Mouse (Mus musculus) embryo, embryonic 10 days (tissue): ENCODE measurements around the gene Ntf3.

Experiments
- DNase-seq: peaks from one replicate; pipeline ENCODE4 v3.0.0-alpha.2; 2015; ENCODE audit warnings: low spot score

Gene Ntf3

DNA sequence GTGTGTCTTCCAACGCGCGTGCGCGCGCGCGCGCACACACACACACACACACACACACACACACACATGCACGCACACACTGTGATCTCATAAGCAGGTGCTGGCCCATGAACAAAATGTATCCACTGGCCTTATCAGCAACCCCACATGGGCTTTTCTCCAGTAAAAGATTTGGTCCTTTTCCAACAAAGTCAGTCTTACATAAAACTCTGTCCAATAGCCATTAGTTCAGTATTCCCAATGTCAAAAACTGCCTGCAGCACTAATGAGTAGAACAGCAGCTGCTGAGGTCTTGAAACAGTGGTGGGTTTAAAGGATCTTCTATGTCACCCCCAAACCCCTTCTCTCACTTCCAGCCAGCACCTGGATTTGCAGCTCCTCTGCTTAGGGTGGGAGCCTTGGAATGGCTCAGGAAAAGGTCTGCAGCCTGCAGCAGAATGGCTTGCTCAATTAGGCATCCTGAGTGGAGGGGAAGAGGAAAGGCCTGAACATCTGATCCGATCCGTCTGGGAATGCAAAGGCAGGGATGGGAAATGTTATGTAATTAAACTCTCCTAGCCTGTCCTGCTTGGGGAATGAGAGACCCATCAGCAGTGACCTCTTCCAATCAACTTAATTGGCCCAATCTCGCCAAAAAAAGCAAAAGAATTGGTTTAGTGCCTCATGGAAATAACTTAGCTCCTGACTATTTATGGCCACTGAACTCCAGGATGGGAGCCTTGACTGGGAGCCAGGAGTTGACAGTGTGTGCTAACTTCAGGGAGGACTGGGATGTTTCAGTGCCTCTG lies 7.2 kb downstream of the Ntf3 start:
- no peak for DNase-seq

DNA sequence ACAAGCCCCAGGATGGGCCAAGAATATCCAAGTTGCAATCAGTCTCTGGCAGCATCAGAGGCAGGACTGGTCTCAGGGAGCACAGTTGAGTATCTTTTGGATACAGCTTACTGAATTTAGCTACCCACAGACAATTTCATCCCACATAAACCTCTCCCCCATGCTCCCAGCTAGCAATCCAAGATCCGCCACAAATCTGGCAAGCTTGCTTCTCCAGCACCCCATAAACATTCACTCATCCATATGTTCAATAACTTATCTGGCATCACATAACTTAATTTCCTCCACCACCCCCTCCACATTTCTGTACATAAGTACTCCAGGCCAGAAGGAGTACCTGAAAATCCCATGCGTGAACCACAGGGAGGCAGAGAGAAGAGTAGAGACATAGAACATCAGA lies 10.8 kb downstream of the Ntf3 start:
- DNase-seq = no peak

GRCm38 (mm10) chr6:126154372-126154982 lies 12.2 kb downstream of the Ntf3 start:
- DNase-seq = peak; percentile 67

DNA sequence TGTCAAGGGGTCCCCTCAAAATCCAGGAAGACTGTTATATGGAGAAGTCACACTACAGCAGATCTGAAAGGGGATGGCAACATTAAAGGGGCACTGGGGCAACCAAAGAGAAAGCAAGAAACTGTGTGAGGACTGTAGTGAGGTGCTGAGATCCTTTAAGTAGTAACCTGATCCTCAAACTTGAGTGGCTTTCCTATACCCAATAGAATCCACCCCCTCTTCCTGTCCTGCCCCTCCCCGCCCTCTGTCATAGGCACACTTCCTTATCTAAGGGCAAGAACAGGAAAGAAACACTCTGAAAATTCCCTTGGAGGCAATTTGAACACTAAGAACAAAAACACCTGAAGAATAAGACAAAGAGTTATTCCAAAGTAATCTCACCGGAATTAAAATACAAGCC lies 13.6 kb downstream of the Ntf3 start:
- no peak for DNase-seq

DNA sequence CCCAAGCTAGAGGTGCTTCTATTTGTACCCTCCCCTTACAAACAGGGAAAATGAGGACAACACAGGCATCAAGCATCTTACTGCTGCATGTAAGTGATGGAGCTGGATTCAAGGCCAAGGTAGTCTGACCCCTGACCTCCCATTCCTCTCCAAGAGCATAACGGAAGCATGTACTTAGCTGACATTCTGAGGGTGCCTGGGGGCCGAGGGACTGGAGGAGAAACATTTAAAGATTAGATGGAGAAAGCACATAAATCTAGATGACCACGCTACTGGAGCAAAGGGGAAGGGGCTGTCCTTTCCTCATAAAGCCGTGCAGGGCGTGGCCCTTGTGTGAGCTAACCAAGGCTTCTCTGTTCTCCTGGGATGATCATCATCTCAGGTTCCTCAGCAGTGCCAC lies 23.1 kb downstream of the Ntf3 start:
- DNase-seq = no peak

GRCm38 (mm10) chr6:126142741-126143140 lies 24.0 kb downstream of the Ntf3 start:
- DNase-seq = peak; percentile 27

- no peak for DNase-seq
These were observed 24.6 kb downstream of the Ntf3 start for GRCm38 (mm10) chr6:126142021-126142554.

DNA sequence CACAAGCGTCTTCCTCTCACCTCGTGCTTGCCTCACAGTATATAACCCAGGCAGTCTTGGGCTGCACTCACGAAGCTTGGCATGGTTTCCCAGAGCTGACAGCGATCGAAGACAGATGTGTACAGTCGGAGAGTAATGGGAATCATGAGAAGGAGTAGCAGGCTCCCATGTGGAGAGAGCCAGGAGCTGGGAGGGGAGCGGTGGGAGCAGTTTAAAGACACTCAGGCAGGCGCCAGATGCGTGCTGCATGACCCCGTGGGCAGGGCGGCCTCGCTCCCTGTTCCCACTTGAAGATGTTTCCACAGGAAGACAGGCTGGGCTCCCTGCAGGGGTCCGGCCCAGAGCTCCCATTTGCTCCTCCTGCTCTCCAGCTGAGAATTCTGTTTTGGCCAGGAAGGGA lies 25.2 kb downstream of the Ntf3 start:
- peak; percentile 19 for DNase-seq

- DNase-seq = no peak
These were observed 25.7 kb downstream of the Ntf3 start for GRCm38 (mm10) chr6:126140961-126141360.

- no peak for DNase-seq
These were observed 26.3 kb downstream of the Ntf3 start for GRCm38 (mm10) chr6:126140416-126140815.

DNA sequence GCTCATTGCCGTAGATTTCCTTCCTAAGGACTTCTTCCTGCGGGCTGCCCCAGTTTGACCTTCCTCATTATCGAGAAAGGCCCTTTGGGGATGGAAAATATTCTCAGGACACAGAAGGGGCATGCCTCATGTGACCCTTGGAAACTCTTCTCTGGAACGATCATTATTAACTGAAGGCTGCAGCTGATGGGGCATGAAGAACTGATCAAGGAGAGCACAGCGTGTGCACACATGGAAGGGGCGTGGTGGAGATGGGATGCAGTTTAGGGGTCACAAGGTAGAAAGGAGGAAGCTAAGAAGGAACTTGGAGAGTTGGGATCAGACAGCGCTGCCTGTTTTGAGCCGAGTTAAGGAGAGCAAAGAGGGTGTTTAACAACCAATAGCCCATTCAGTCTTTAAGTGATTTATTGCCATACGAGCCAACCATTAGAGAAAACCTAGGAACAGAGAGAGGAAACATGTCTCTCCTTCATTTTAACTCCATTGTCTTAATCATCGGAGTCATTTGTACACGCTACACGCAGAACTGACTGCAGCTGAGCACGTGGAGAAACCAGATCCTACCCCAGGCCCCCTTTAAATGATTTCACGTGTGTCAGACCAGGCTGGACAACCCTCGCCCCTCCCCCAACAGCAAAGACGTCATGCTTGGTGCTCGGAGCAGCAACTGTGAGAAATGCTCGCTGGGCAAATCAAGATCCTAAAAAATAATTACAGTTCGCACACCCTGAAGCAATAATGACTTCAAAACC lies 32.4 kb downstream of the Ntf3 start:
- DNase-seq = peak; percentile 58

- no peak for DNase-seq
These were observed 38.5 kb downstream of the Ntf3 start for GRCm38 (mm10) chr6:126128238-126128637.

- DNase-seq = no peak
These were observed 48.5 kb downstream of the Ntf3 start for GRCm38 (mm10) chr6:126118247-126118646.

GRCm38 (mm10) chr6:126117191-126117590 lies 49.5 kb downstream of the Ntf3 start:
- no peak for DNase-seq

DNA sequence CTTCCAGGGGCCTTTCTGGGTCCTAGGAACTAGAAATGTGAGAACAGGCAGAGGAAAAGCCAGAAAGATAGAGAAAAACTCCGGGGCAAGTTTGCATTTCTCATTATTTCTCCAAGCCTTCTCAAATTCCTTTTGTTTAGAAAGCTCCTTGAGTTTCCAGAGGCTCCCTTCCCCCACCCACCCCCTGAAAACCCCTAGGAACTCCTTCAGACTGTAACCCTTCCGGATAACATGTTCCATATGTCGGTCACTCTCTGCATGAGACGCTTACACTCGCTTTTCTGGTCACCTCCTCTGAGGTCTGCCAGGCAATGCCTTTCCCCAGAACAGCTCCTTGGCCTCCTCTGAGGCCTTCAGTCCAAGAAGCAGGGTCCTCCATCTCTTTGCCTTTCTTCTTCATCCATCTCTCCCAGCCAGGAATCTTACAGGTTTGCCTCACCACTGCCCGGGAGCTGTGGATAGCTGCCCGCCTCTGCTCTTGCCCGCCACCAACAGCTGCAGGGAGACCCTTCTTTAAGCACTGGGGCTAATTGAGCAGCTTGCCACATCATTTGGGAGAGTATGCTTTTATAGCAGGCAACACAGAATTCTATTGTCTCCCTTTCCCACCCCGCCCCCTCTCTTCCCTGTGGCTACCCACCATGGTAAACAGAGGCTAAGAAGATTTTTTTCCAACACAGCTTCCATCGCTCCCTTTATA lies 51.6 kb downstream of the Ntf3 start:
- DNase-seq = peak; percentile 66

GRCm38 (mm10) chr6:126110892-126111835 lies 55.5 kb downstream of the Ntf3 start:
- DNase-seq = no peak

GRCm38 (mm10) chr6:126109184-126109583 lies 57.5 kb downstream of the Ntf3 start:
- DNase-seq = no peak

- no peak for DNase-seq
These were observed 57.9 kb downstream of the Ntf3 start for GRCm38 (mm10) chr6:126108771-126109170.

- no peak for DNase-seq
These were observed 59.3 kb downstream of the Ntf3 start for GRCm38 (mm10) chr6:126107398-126107797.

- no peak for DNase-seq
These were observed 59.9 kb downstream of the Ntf3 start for GRCm38 (mm10) chr6:126106798-126107173.
